Mouse (Mus musculus) erythroblast, embryonic 14.5 days (primary cell): Measurements from ENCODE around the gene Tmem170.

Source experiments
- GATA1 ChIP-seq: IDR thresholded peaks from 2 replicates; pipeline ENCODE4 v1.6.1; 2012; ENCODE audit warnings: low read length, inconsistent platforms, mixed read lengths
- TAL1 ChIP-seq: IDR thresholded peaks from 3 replicates; pipeline ENCODE4 v1.6.1; 2012; ENCODE audit warnings: low read length, inconsistent platforms, mixed read lengths

- TF ChIP-seq GATA1 (no peak), TAL1 (no peak)
These were observed 43.6 kb downstream of the Tmem170 start for GRCm38 (mm10) chr8:111832983-111833382.
